Mouse (Mus musculus): ENCODE measurements at regions not wholly inside any gene's neighbourhood (a gene's known extent, or its start where the extent isn't known, plus 50 kb on each side); places are given as distances from the start of the nearest gene placed in this dataset.

DNA sequence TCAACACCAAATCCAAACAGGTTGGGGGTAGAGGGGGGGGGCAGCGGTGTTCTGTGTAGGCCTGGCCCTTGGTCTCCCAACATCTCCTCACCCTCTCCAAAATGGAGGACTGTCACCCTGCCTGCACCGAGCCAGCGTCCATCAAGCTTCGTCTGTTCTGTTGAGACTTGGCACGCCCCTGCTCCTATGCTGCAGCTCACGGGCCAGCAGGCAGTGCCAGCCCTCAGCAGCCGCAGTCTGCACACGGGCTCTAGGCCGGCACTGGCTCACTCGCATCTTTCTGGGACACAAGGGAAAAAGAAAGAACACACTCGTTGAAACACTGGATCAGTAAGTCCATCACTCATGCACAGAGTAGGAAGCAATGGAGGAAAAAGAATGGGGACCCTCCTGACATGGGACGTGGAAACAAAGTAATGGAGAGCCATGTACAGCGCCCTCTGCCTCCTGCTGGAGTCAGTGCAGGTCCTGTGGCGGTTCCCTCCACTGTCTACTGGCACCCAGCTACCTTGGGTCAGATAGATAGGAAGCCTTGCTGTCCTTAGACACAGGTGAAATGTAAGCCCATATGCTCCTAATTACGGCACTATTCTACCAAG is 109.0 kb upstream of the 1700016C15Rik start:
- no peak for DNase-seq

DNA sequence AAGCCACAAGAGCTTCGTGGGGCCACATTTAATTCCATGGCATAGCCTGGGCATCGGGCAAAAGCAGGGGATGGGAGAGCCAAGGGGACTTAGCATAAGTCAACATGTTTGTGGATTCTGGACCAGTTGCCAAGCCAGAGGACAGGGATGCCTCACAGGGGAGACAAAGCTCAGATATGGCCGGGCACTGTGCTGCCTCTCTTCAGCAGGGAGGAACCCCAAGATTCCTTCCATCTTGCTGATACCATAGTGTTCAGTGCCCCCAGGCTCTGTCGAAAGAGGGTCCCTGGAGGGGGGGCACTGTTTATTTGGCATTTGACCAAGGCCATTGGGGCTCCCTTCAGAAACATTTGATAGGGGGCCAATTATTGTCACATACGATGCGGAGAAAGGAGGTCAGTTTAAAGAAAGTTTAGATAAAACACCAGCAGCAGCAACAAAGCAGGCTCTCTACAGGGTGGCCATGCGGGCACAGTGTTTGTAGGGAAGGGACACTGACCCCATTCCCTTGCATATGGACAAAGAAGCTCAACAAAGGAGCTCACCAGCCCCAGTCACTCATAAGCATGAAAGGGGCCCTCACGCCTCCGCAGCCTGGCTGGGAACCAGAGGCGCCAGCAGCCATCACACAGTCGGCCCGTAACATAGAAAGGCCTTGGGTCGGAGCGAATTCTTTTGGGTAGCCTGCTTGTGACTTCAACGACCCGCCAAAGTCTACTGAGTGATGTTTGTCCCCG is 107.6 kb upstream of the 1700016C15Rik start:
- DNase-seq: no peak

DNA sequence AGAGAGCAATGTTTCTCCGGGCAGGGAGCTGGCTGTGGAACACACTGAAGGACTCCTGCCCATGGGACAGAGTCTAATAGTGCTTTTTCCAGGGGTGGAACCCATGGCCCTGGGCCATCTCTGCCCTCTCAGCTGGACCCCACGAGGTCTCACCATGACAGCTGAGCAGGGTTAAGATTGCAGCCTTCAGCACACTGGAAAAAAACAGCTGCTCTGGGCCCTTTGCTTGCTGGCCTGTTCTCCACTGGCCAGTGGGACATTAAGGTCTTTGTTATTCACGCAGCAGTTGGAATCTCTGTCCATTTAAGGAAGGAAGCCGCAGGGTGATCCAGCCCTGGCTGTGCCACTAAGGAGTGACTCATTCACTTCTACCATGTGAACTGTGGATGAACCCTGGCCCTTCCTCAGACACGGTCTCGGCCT is 106.3 kb upstream of the 1700016C15Rik start:
- DNase-seq: peak; percentile 38

GRCm38 (mm10) chr1:177623735-177624134 is 105.9 kb upstream of the 1700016C15Rik start:
- no peak for DNase-seq

DNA sequence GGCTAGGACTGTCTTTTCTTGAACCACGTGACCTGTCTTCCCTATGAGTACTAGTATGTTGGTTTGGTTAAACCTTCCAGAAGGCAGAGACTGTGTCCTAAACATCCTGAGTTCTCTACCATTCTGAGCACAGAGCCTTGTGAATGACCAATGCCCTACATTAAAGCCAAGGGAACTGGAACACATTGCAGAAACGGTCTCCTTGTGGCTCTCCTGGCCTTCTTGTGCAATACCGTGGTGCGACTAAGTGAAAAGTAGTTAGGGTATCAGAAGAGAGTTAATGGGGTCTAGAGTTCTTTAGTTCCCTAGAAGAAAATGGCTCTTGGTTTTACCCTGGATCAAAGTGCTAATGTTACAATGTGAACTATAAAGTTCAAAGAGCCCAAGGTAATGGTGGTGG is 101.8 kb upstream of the 1700016C15Rik start:
- DNase-seq: no peak

GRCm38 (mm10) chr1:177633966-177634602 is 95.5 kb upstream of the 1700016C15Rik start:
- no peak for DNase-seq

DNA sequence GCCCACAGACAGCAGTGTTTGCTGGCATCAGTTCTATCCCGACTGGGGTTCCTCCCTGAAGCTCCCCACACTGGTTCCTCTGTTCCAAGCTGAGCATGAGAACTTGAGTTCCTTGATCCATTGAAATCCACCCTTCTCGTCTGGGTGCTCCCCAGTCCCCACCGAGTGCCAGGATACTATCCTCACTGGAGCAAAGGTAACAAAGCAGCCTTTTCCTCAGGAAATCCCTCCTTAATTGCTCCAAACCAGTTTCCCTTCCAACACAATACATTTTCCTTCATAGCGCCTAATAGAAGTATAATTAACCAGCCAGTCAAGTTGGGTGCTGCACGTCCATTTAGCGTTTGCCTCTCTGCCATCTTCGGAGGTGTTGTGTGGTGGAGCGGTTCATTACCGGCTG is 92.6 kb upstream of the 1700016C15Rik start:
- no peak for DNase-seq

GRCm38 (mm10) chr1:177638381-177638780 is 91.2 kb upstream of the 1700016C15Rik start:
- DNase-seq: no peak

GRCm38 (mm10) chr1:177639931-177640846 is 89.4 kb upstream of the 1700016C15Rik start:
- DNase-seq: no peak

- no peak for DNase-seq
These were observed 86.7 kb upstream of the 1700016C15Rik start for GRCm38 (mm10) chr1:177642712-177643467.

- DNase-seq: no peak
These were observed 86.0 kb upstream of the 1700016C15Rik start for GRCm38 (mm10) chr1:177643662-177644061.

GRCm38 (mm10) chr1:177644214-177644613 is 85.4 kb upstream of the 1700016C15Rik start:
- no peak for DNase-seq

DNA sequence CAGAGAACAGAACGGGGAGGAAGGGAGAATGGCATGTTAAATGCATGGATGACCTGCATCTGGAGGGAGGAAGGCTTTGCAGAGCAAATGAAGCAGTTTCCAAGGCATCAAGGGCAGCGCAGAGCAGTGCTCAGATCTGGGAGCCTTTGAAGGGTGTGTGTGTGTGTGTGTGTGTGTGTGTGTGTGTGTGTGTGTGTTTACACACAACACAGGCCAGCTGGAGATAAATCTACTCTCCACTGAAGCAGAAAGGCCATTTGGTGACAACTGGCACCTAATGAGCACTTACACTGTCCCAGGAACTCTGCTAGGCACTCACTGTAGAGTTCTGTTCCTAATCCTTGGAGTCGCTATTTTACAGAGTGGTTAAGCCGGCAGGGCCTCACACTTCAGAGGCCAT is 84.3 kb upstream of the 1700016C15Rik start:
- no peak for DNase-seq

DNA sequence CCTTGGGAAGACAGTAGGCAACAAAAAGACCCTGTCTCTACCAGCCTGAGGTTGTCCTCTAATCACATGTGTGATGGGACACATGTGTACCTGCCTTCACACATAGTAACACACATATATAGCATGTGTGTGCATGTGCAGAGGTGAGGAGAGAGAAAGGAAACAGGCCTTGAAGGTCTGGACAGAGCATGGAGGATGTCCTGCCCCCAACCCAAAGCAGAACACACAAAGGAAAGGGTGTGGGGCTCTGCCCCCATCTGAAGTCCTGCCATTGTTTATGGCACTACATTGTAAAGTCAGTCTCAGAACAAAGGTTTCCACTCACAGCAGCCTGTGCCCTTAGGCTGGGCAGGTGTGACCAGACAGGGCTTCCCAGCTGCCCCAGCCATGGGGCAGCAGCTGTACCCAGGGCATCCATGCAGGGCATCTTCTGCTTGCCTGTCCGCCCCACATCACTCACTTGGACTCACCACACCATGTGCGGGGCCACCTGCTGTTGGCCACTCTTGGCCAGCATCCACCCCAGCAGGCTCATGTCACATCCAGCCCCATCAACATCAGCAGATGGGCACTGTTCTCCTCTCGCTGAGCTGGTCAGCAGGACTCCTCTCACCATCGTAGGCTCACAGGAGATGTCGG is 83.6 kb upstream of the 1700016C15Rik start:
- DNase-seq: no peak

GRCm38 (mm10) chr1:177647876-177648275 is 81.7 kb upstream of the 1700016C15Rik start:
- DNase-seq: no peak

GRCm38 (mm10) chr1:177648974-177649373 is 80.6 kb upstream of the 1700016C15Rik start:
- peak; percentile 37 for DNase-seq

DNA sequence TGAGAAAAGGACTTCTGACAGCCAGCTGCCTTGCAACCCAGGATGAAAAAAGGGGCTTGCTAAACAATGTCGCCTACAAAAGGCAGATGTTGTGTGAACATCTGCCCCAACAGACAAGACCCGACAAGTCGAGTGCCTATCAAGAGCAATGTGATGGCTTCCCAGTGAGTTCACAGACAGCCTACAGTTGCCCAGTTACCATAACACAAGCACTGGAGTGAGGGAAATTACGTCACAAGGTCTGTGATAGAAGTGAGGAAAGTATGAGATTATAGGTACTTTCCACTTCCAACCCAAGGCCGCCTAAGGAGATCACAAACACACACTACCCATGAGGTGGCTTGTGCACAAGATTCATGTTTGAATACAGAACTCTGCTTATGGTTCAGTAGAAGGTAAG is 78.4 kb upstream of the 1700016C15Rik start:
- no peak for DNase-seq

- peak; percentile 69 for DNase-seq
These were observed 66.5 kb upstream of the 1700016C15Rik start for GRCm38 (mm10) chr1:177663163-177663562.

- DNase-seq: no peak
These were observed 62.4 kb upstream of the 1700016C15Rik start for GRCm38 (mm10) chr1:177667041-177667791.

GRCm38 (mm10) chr1:177670576-177670975 is 59.0 kb upstream of the 1700016C15Rik start:
- no peak for DNase-seq

- no peak for DNase-seq
These were observed 53.0 kb upstream of the 1700016C15Rik start for GRCm38 (mm10) chr1:177676657-177677056.
